Mouse (Mus musculus): Measurements from ENCODE around the gene Ddx5.

DNA sequence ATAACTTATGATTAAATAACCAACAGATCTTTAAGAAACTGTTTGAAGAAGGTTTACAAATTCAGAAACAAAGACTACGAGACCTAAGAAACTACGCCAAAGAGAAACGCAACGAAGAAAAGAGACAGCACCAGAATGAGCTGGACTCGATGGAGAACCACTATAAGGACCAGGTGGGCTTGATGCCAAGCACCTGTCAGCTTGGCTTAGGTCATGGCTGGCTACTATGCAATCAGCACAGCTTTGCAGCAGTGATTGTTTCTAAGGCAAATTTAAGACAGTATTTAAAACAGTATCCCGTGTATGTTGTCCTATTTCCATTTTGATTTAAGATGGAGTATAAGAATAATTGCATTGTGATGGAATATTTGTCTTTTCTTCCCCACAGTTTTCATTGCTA lies 28.8 kb upstream of the Ddx5 start:
- TF ChIP-seq EP300 (IDR thresholded peaks at IDR 0.05; ENCODE audit: low read length): no peak
- TF ChIP-seq NRF1 (IDR thresholded peaks at IDR 0.05; ENCODE audit: low read depth, low read length): no peak
- no peak for TF ChIP-seq NELFE (IDR thresholded peaks at IDR 0.05; ENCODE audit: low read depth, low read length)
- TF ChIP-seq MAFK (IDR thresholded peaks at IDR 0.05; ENCODE audit: insufficient replicate concordance, low read length): no peak
- no peak for TF ChIP-seq MYC (IDR thresholded peaks at IDR 0.05; ENCODE audit: low read depth, low read length)
- no peak for TF ChIP-seq UBTF (IDR thresholded peaks at IDR 0.05; ENCODE audit: low read depth, low read length)
- TF ChIP-seq CTCF (conservative IDR thresholded peaks at IDR 0.05 in 1 of 2, IDR thresholded peaks at IDR 0.05 in 1 of 2; ENCODE audit: low read depth in 2 of 2, low read length in 2 of 2): no peak
- TF ChIP-seq USF2 (conservative IDR thresholded peaks at IDR 0.05; ENCODE audit: low read depth, low read length): no peak
- no peak for TF ChIP-seq POLR2A (IDR thresholded peaks at IDR 0.05; ENCODE audit: low read depth, low read length)
- no peak for TF ChIP-seq ZC3H11A (IDR thresholded peaks at IDR 0.05; ENCODE audit: low read depth, low read length)
- no peak for TF ChIP-seq POLR2AphosphoS2 (IDR thresholded peaks at IDR 0.05; ENCODE audit: low read depth, low read length)
- no peak for TF ChIP-seq IRF4 (IDR thresholded peaks at IDR 0.05; ENCODE audit: low read depth, low read length)
- TF ChIP-seq CHD2 (IDR thresholded peaks at IDR 0.05; ENCODE audit: low read length): no peak
- TF ChIP-seq HCFC1 (IDR thresholded peaks at IDR 0.05; ENCODE audit: low read depth, low read length): no peak
